Mouse (Mus musculus): ENCODE data around the gene Emg1. TPM values are rescaled to one million over a fixed set of nuclear protein-coding genes. Genes with fewer than 3 reads are reported as not detected.

Gene Emg1
- polyA plus RNA-seq, 1 experiment from 2014 or later = 131 TPM

GRCm38 (mm10) chr6:124746654-124747632 lies 35.0 kb upstream of the Emg1 start:
- peaks cover 24% of the 10 kb centered on the region for H3K4me1 ChIP-seq
- H3K36me3 ChIP-seq = peaks cover 66% of the 10 kb centered on the region
- H3K27ac ChIP-seq = peak overlapping the region; percentile 92; the same call in 1 of the 2 replicates
- 89% methylated on average over 7 of the region's 7 CpGs for WGBS
- H3K9me3 ChIP-seq (replicated peaks) = no peaks in the 10 kb centered on the region
- ATAC-seq (ENCODE audit: low FRiP score) = peak; percentile 3; the same call in 1 of the 2 replicates
- H3K4me3 ChIP-seq = peak overlapping the region; percentile 51
- H3K9ac ChIP-seq = peak overlapping the region; percentile 86
- peak overlapping the region; percentile 96 for H3K4me2 ChIP-seq (replicated peaks)
- H3K27me3 ChIP-seq = no peaks in the 10 kb centered on the region

GRCm38 (mm10) chr6:124746296-124746605 lies 34.3 kb upstream of the Emg1 start:
- Histone ChIP-seq H3K36me3 (peaks cover 65% of the 10 kb centered on the region), H3K27ac (peak overlapping the region; percentile 92), H3K27me3 (no peaks in the 10 kb centered on the region), H3K4me2 (replicated peaks) (peak overlapping the region; percentile 96), H3K9me3 (replicated peaks) (no peaks in the 10 kb centered on the region), H3K9ac (peak overlapping the region; percentile 86), H3K4me1 (peaks cover 29% of the 10 kb centered on the region), H3K4me3 (peak overlapping the region; percentile 51)
- peak; percentile 18; the same call in 1 of the 2 replicates for ATAC-seq (ENCODE audit: low FRiP score)
- 13% methylated on average over 8 of the region's 8 CpGs for WGBS

- peak overlapping the region; percentile 92 for H3K27ac ChIP-seq
- H3K27me3 ChIP-seq = no peaks in the 10 kb centered on the region
- peaks cover 29% of the 10 kb centered on the region for H3K4me1 ChIP-seq
- H3K36me3 ChIP-seq = peaks cover 64% of the 10 kb centered on the region
- H3K9ac ChIP-seq = peak overlapping the region; percentile 86
- peak overlapping the region; percentile 96 for H3K4me2 ChIP-seq (replicated peaks)
- H3K9me3 ChIP-seq (replicated peaks) = no peaks in the 10 kb centered on the region
- H3K4me3 ChIP-seq = peak overlapping the region; percentile 51
- ATAC-seq (ENCODE audit: low FRiP score) = peak; percentile 82
- WGBS = under 1% methylated on average over 80 of the region's 85 CpGs
Observed at GRCm38 (mm10) chr6:124745490-124746295, 33.7 kb upstream of the Emg1 start.

- Histone ChIP-seq H3K4me3 (peak overlapping the region; percentile 51), H3K4me1 (peaks cover 32% of the 10 kb centered on the region), H3K36me3 (peaks cover 61% of the 10 kb centered on the region), H3K27ac (peak overlapping the region; percentile 92), H3K9ac (peak overlapping the region; percentile 55), H3K27me3 (no peaks in the 10 kb centered on the region), H3K9me3 (replicated peaks) (no peaks in the 10 kb centered on the region), H3K4me2 (replicated peaks) (peak overlapping the region; percentile 96)
- WGBS = 70% methylated on average over 26 of the region's 26 CpGs
- ATAC-seq (ENCODE audit: low FRiP score) = peak; percentile 5
Observed at GRCm38 (mm10) chr6:124744755-124745321, 32.9 kb upstream of the Emg1 start.

- H3K27me3 ChIP-seq = no peaks in the 10 kb centered on the region
- H3K4me3 ChIP-seq = no peak overlapping the region
- no peaks in the 10 kb centered on the region for H3K9me3 ChIP-seq (replicated peaks)
- H3K4me2 ChIP-seq (replicated peaks) = no peak overlapping the region
- H3K4me1 ChIP-seq = peaks cover 44% of the 10 kb centered on the region
- H3K36me3 ChIP-seq = peaks cover 49% of the 10 kb centered on the region
- H3K9ac ChIP-seq = no peak overlapping the region
- 93% methylated on average over 8 of the region's 8 CpGs for WGBS
- H3K27ac ChIP-seq = no peak overlapping the region
- no peak for ATAC-seq (ENCODE audit: low FRiP score)
Observed at GRCm38 (mm10) chr6:124743647-124744046, 31.7 kb upstream of the Emg1 start.

DNA sequence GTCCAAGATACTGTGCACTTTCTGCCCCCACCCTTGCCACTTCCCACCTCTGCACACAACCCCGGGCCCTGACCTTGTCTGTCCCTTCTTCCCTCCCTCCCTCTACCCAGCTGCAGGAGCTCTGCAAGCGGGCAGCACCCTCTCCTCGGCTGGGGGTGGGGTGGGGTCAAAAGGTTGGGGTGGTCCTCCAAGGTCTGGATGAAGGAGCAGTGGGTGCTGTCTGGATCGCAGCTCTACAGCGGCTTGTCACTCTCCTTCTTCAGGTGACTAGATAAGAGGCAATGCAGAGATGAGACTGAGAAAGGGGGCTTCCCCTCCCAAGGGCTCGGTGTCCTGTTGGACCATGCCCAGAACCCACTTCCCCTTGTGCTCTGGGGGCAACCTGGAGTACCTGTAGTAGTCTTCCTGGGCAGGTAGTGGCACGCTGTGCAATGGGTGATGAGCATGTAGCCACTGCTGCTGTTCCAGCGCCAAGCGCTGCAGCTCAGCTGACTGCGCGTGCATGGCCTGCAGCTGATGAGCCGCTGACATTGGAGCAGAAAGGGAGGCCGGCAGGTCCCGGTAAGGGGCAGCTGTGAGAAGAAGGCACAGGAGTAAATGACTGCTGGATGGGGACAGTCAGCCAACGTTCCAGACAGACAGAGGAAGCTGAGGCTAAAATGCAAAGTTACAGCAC lies 31.0 kb upstream of the Emg1 start:
- H3K36me3 ChIP-seq = peaks cover 43% of the 10 kb centered on the region
- peak overlapping the region; percentile 23; the same call in 1 of the 2 replicates for H3K27ac ChIP-seq
- no peak overlapping the region for H3K4me2 ChIP-seq (replicated peaks)
- 93% methylated on average over 15 of the region's 15 CpGs for WGBS
- H3K4me3 ChIP-seq = no peak overlapping the region
- H3K4me1 ChIP-seq = peaks cover 50% of the 10 kb centered on the region
- no peaks in the 10 kb centered on the region for H3K27me3 ChIP-seq
- no peaks in the 10 kb centered on the region for H3K9me3 ChIP-seq (replicated peaks)
- ATAC-seq (ENCODE audit: low FRiP score) = no peak
- H3K9ac ChIP-seq = no peak overlapping the region

DNA sequence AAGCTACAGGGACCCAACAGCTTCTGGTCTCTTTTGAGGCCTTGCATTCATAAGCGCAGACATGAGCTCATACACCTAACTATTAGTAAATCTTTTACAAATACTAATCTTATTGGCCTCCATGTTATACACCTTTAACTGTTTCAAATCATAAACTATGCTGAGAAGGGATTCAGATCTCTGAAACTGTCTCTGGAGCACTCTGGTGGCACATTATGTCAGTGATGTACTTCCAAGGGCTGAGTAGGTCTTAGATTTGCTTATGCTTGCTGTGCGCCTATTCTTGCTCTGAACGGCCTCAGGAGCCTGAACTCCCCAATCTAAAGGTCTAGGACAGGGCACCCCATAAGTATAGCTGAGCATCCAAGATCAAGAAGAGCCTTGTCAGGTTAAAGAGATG lies 29.9 kb upstream of the Emg1 start:
- peak overlapping the region; percentile 66 for H3K4me3 ChIP-seq
- peak overlapping the region; percentile 94 for H3K9ac ChIP-seq
- H3K4me1 ChIP-seq = peaks cover 47% of the 10 kb centered on the region
- H3K9me3 ChIP-seq (replicated peaks) = no peaks in the 10 kb centered on the region
- H3K27ac ChIP-seq = peak overlapping the region; percentile 100
- no peak for ATAC-seq (ENCODE audit: low FRiP score)
- peak overlapping the region; percentile 78 for H3K4me2 ChIP-seq (replicated peaks)
- H3K27me3 ChIP-seq = no peaks in the 10 kb centered on the region
- peaks cover 31% of the 10 kb centered on the region for H3K36me3 ChIP-seq
- 75% methylated on average over 3 of the region's 3 CpGs for WGBS

DNA sequence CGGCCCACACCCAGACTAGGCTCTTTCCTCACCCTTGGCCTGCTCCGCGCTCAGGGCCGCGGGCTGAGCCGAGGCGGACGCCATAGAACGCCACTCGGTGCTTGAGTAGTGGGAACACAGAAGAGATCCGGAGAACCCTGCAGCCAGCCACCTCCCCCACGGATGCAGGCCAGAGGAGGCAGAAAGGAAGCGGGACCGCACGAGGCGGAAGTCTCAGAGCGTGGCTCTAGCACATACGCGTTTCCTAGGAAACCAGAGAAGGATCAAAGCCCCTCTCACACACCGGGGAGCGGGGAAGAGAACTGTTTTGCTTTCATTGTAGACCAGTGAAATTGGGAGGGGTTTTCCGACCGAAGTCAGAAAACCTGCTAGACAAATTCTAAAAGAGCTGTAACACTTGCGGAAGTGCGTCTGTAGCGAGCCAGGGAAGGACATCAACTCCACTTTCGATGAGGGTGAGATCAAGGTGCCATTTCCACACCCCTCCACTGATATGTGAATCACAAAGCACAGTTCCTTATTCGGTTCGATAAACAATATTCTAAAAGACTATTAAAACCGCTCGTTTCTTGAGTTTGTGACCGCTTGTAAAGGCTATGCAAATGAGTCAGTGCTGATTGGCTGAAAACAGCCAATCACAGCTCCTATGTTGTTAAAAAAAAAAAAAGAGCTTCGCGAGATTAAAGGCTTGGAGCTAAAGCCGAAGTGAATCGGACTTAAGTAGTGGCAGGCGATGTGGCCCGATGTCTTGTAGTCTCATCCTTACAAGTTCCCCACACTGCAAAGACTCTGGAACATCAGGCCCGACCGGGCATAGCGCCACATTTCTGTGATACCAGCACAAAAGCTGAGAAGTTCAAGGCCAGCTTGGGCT lies 29.1 kb upstream of the Emg1 start, which contains the start of gene Grcc10:
Gene Grcc10 (minus strand): TSS at position 487 of the 874 bp plus-strand sequence.
- ATAC-seq (ENCODE audit: low FRiP score) = peak; percentile 82
- Histone ChIP-seq H3K4me2 (replicated peaks) (peak within 1 kb of the TSS; percentile 78), H3K4me1 (peaks cover 40% of the 10 kb centered on the region), H3K9me3 (replicated peaks) (no peaks in the 10 kb centered on the region), H3K36me3 (peaks cover 27% of the 10 kb centered on the region), H3K9ac (peak within 1 kb of the TSS; percentile 94), H3K27ac (peak within 1 kb of the TSS; percentile 100), H3K4me3 (peak within 1 kb of the TSS; percentile 66), H3K27me3 (no peaks in the 10 kb centered on the region)
- WGBS = under 1% methylated on average over 41 of the region's 41 CpGs

DNA sequence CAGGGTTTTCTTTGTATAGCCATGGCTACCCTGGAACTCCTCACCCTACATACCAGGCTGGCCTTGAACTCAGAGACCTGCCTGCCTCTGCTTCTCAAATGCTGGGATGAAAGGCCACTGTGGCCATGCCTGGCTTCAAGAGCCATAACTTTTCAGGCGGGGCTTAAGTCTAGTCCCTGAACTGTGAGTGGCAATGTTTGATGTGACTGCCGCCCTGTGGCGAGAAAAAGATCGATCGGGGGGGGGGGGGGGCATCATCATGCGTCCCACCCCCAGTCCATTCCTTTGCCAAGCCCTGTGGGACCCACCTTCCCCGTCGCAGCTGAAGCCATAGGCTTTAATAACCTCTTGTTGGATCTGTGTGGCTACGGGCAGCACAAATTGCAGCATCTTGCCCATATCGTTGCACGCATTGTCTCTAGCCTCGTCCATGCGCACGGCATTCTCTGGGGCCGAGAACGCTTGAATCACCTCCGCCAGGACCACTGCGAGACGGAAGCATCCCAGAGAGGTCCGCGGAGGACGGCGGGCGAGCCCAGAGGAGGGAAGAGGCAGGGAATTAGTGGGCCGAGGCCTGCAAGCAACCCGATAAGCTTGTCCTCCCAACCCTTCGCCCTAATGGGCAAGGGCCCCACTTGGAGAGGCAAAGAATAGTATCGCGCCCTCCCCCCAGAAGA lies 28.4 kb upstream of the Emg1 start:
- H3K27ac ChIP-seq = peak overlapping the region; percentile 100
- peak; percentile 21 for ATAC-seq (ENCODE audit: low FRiP score)
- peak overlapping the region; percentile 94 for H3K9ac ChIP-seq
- no peaks in the 10 kb centered on the region for H3K27me3 ChIP-seq
- peak overlapping the region; percentile 78 for H3K4me2 ChIP-seq (replicated peaks)
- WGBS = under 1% methylated on average over 29 of the region's 29 CpGs
- peaks cover 27% of the 10 kb centered on the region for H3K36me3 ChIP-seq
- no peaks in the 10 kb centered on the region for H3K9me3 ChIP-seq (replicated peaks)
- peak overlapping the region; percentile 66 for H3K4me3 ChIP-seq
- H3K4me1 ChIP-seq = peaks cover 35% of the 10 kb centered on the region

DNA sequence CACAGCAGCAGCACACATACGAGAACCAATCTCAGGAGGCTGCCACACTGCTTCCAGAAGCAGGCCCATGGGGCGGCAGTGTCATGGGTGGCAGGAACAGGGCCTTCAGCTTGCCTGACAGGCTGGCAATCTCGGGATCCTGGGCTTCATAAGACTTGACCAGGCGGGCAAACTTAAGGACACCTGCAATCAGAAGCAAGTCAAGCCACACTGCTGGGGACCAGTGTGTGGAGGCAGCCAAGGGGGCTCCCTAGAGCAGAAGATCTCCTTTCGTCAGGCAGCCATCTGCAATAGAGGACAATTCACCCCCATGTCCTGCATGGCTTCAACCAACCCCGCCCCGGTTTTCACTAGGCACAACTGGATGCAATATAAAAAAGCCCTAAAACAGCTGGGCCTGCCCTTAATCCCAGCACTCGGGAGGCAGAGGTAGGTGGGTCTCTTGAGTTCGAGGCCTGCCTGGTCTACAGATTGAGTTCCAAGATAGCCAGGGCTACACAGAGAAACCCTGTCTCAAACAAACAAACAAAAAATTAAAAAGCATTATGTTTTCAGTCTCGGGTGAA lies 27.3 kb upstream of the Emg1 start:
- Histone ChIP-seq H3K9ac (no peak overlapping the region), H3K27ac (no peak overlapping the region)

More for the DNA sequence above, 27.3 kb upstream of the Emg1 start:
- H3K4me3 ChIP-seq = peak overlapping the region; percentile 66; the same call in 1 of the 2 replicates
- no peaks in the 10 kb centered on the region for H3K9me3 ChIP-seq (replicated peaks)
- H3K36me3 ChIP-seq = peaks cover 18% of the 10 kb centered on the region
- 87% methylated on average over 10 of the region's 10 CpGs for WGBS
- peak overlapping the region; percentile 78; the same call in 1 of the 2 replicates for H3K4me2 ChIP-seq (replicated peaks)
- peaks cover 29% of the 10 kb centered on the region for H3K4me1 ChIP-seq
- H3K27me3 ChIP-seq = no peaks in the 10 kb centered on the region
- no peak for ATAC-seq (ENCODE audit: low FRiP score)

Data from hindbrain, embryonic 12.5 days (tissue).